Mouse (Mus musculus): Measurements from ENCODE around the gene Kifc1.

GRCm38 (mm10) chr17:33865330-33866030, 25.0 kb downstream of the Kifc1 start:
- TF ChIP-seq POLR2A (IDR thresholded peaks at IDR 0.05; ENCODE audit: borderline replicate concordance, insufficient read depth, low read length) (no peak), CTCF (IDR thresholded peaks at IDR 0.05; ENCODE audit: borderline replicate concordance, insufficient read depth, low read depth, low read length) (peak; percentile 22; the same call in 1 of the 2 replicates)

Measured in cerebellum, adult 2 months (tissue).